Mouse (Mus musculus): ENCODE data around the gene Dhx57. TPM values are rescaled to one million over a fixed set of nuclear protein-coding genes. Genes with fewer than 3 reads are reported as not detected.

Gene Dhx57
- total RNA-seq, 2 experiments from 2014 or later = 37.6 to 38.0 TPM

GRCm38 (mm10) chr17:80206671-80207581, 83.3 kb downstream of the Dhx57 start, which contains the start of the genes Srsf7 and Ttc39d:
TSS of gene Srsf7 (minus strand) at chr17:80207307.
TSS of gene Ttc39d (plus strand) at chr17:80207460.
- no peak for TF ChIP-seq CTCF (conservative IDR thresholded peaks at IDR 0.05)
- DNase-seq (ENCODE audit: low spot score in 2 of 2) = peak; percentile 98 to 99

GRCm38 (mm10) chr17:80206301-80206670, 84.0 kb downstream of the Dhx57 start:
- DNase-seq (ENCODE audit: low spot score in 2 of 2) = no peak
- Histone ChIP-seq H3K27ac (peak overlapping the region; percentile 99), H3K4me3 (peak overlapping the region; percentile 100)
- TF ChIP-seq CTCF (conservative IDR thresholded peaks at IDR 0.05) = no peak

More at GRCm38 (mm10) chr17:80206671-80207581, 83.3 kb downstream of the Dhx57 start, which contains the start of the genes Srsf7 and Ttc39d:
- H3K4me3 ChIP-seq = peak within 1 kb of the TSS; percentile 100
- H3K27ac ChIP-seq = peak within 1 kb of the TSS; percentile 99

- TF ChIP-seq CTCF (conservative IDR thresholded peaks at IDR 0.05) = no peak
- H3K4me3 ChIP-seq = peak overlapping the region; percentile 100
- DNase-seq (ENCODE audit: low spot score in 2 of 2) = no peak
- H3K27ac ChIP-seq = peak overlapping the region; percentile 99
These were observed 84.6 kb downstream of the Dhx57 start for GRCm38 (mm10) chr17:80205657-80206056.

- H3K27ac ChIP-seq = no peak overlapping the region
- DNase-seq (ENCODE audit: low spot score in 2 of 2) = no peak
- H3K4me3 ChIP-seq = no peak overlapping the region
- no peak for TF ChIP-seq CTCF (conservative IDR thresholded peaks at IDR 0.05)
These were observed 91.0 kb downstream of the Dhx57 start for GRCm38 (mm10) chr17:80199160-80199778.

- peak; percentile 23 to 30 for DNase-seq (ENCODE audit: low spot score in 2 of 2)
- peak; percentile 82 for TF ChIP-seq CTCF (conservative IDR thresholded peaks at IDR 0.05)
- no peak overlapping the region for H3K4me3 ChIP-seq
- no peak overlapping the region for H3K27ac ChIP-seq
These were observed 97.2 kb downstream of the Dhx57 start for GRCm38 (mm10) chr17:80193075-80193474.

Other genes with a start within 250 kb of the Dhx57 start
- 10 to 100 TPM; 62.8 to 67.1 TPM for gene Hnrnpll, start 228.1 kb downstream of the Dhx57 start, total RNA-seq (2021)
- 1 to 10 TPM; 3.8 to 5.4 TPM for gene Galm, start 163.0 kb downstream of the Dhx57 start, total RNA-seq (2021)
- 100 to 1,000 TPM; 116 to 132 TPM for gene Srsf7, start 83.2 kb downstream of the Dhx57 start, total RNA-seq (2021)
- gene Ttc39d, start 83.0 kb downstream of the Dhx57 start, total RNA-seq (2021) = under 1 TPM; 0.15 to 0.28 TPM
- gene Gemin6, start 66.0 kb downstream of the Dhx57 start, total RNA-seq (2021) = 1 to 10 TPM; 5.1 to 6.1 TPM
- gene Morn2, start 273 bp downstream of the Dhx57 start, total RNA-seq (2021) = 10 to 100 TPM; 18.5 to 19.0 TPM
- 1 to 10 TPM; 2.8 to 5.3 TPM for gene Arhgef33, start 16.9 kb upstream of the Dhx57 start, total RNA-seq (2021)
- 1 to 10 TPM in 1 of 2 experiments, not detected in 1; 1.5 TPM for gene Gm10190, start 83.1 kb upstream of the Dhx57 start, total RNA-seq (2021)
- gene Sos1, start 190.0 kb upstream of the Dhx57 start, total RNA-seq (2021) = 10 to 100 TPM; 35.2 to 36.8 TPM